Mouse (Mus musculus) liver, embryonic 14.5 days (tissue): ENCODE data around the gene Crabp2. TPM values are rescaled to one million over a fixed set of nuclear protein-coding genes. Genes with fewer than 3 reads are reported as not detected.

Experiments used
- ATAC-seq: fragments of 200-750 bp; cut with Nextera tagmentation; 2 replicates; pipeline ENCODE4 v1.8.0; 2017; ENCODE audit warnings: moderate number of reproducible peaks, mild to moderate bottlenecking, moderate library complexity; ENCODE audit not compliant: insufficient read depth
- DNase-seq, 3 experiments: peaks; one replicate each; pipeline ENCODE4 v3.0.0-alpha.2; 2012 to 2013; ENCODE audit warnings: low read depth in 3 of 3, low spot score in 3 of 3
- H3K27ac ChIP-seq: fragments of 300-500 bp; sonication (generic); 2 replicates; pipeline ENCODE4 v1.5.1; 2014; ENCODE audit warnings: moderate library complexity, mild to moderate bottlenecking, control low read depth, inconsistent platforms
- H3K27me3 ChIP-seq: fragments of 300-500 bp; sonication (generic); 2 replicates; pipeline ENCODE4 v1.6.1; 2014; ENCODE audit warnings: mild to moderate bottlenecking, low read length, moderate library complexity; ENCODE audit not compliant: control insufficient read depth, insufficient read depth
- H3K36me3 ChIP-seq: fragments of 300-500 bp; sonication (generic); replicated peaks from 2 replicates; pipeline ENCODE4 v1.6.1; 2014; ENCODE audit warnings: low read depth; ENCODE audit not compliant: control insufficient read depth, insufficient read depth
- H3K4me1 ChIP-seq, 2 experiments: fragments of 200-500 bp in 1 of 2; fragments of 300-500 bp in 1 of 2; sonication (generic) in 1 of 2; replicated peaks; 2 replicates each; pipeline ENCODE4 v1.6.1; 2012 to 2014; ENCODE audit warnings: antibody characterized with exemption in 1 of 2, inconsistent platforms in 1 of 2, low read length in 1 of 2; ENCODE audit not compliant: control insufficient read depth in 2 of 2, insufficient read depth in 2 of 2
- H3K4me2 ChIP-seq: fragments of 300-500 bp; sonication (generic); 2 replicates; pipeline ENCODE4 v1.6.1; 2014; ENCODE audit warnings: low read depth, mild to moderate bottlenecking, control low read depth, moderate library complexity
- H3K4me3 ChIP-seq, 2 experiments: fragments of 200-500 bp in 1 of 2; fragments of 300-500 bp in 1 of 2; sonication (generic) in 1 of 2; 2 replicates each; pipeline ENCODE4 v1.5.1; 2012 to 2014; ENCODE audit warnings: low read depth in 2 of 2, low read length in 2 of 2, mild to moderate bottlenecking in 2 of 2, control low read depth in 1 of 2, inconsistent platforms in 1 of 2, moderate library complexity in 1 of 2; ENCODE audit not compliant: insufficient read depth in 1 of 2
- H3K9ac ChIP-seq: fragments of 300-500 bp; sonication (generic); replicated peaks from 2 replicates; pipeline ENCODE4 v1.6.1; 2014; ENCODE audit warnings: mild to moderate bottlenecking, control low read depth, moderate library complexity
- H3K9me3 ChIP-seq: fragments of 300-500 bp; sonication (generic); 2 replicates; pipeline ENCODE4 v1.6.1; 2016; ENCODE audit warnings: low read length, mixed read lengths; ENCODE audit not compliant: control insufficient read depth
- CTCF ChIP-seq: IDR thresholded peaks from 2 replicates; pipeline ENCODE4 v1.5.1; 2016; ENCODE audit warnings: antibody characterized with exemption, low read depth, control low read depth
- EP300 ChIP-seq: IDR thresholded peaks from 2 replicates; pipeline ENCODE4 v1.6.1; 2016; ENCODE audit warnings: antibody characterized with exemption, low read depth
- WGBS: fragments of 180-500 bp; shearing (Covaris S2); extraction: QIAGEN DNeasy Blood & Tissue Kit; methylation state at CpG from one replicate; pipeline ENCODE4 v1.1.7; 2014; ENCODE audit not compliant: insufficient replicate concordance; 5-methylcytosine and 5-hydroxymethylcytosine counted together
- polyA plus RNA-seq, 2 experiments: library from polyadenylated mRNA; depleted of rRNA in 1 of 2; stranded (reverse) in 1 of 2; unstranded in 1 of 2; fragments of >200 nt; fragmentation: Nextera tagmentation in 1 of 2; extraction: Ambion mirVana in 1 of 2; gene quantifications; 2 replicates each; pipeline versions ENCODE4 v1.2.1 to v1.2.3; 2012 to 2014

Gene Crabp2
- polyA plus RNA-seq, 2 experiments, result 0.10 to 0.17 TPM

DNA sequence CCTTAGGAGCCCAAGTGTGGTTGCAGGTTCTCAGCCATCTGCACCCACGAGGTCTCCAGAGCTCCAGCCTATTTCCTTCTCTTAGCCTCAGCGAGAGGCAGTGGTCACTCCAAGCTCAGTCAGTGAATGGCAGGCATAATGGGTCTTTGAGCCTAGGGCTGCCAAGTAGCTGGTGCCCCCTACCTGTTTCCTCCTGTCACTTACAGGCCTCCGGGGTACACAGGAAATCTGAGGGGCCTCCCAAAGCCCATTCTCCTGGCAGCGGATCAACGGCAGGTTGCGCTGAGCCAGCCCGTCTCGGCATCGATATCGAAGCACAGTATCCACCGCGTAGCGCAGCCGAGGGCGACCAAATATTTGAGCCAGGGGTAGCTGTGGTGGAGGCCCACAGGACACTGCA, 39.6 kb downstream of the Crabp2 start:
- 5% methylated on average over 15 of the region's 15 CpGs for WGBS
- H3K27ac ChIP-seq, result no peak overlapping the region
- peaks cover 0 to 17% of the 10 kb centered on the region in 2 experiments; a peak in 2 of 4 replicates for H3K4me1 ChIP-seq
- peak overlapping the region; percentile 62 for H3K4me2 ChIP-seq
- H3K9me3 ChIP-seq, result no peaks in the 10 kb centered on the region
- no peaks in the 10 kb centered on the region for H3K36me3 ChIP-seq
- no peak overlapping the region for H3K9ac ChIP-seq
- ATAC-seq, result no peak
- TF ChIP-seq CTCF (peak; percentile 4; the same call in 1 of the 2 replicates), EP300 (no peak)
- DNase-seq, result no peak
- peaks cover 3% of the 10 kb centered on the region; the same call in 1 of the 2 replicates for H3K27me3 ChIP-seq
- H3K4me3 ChIP-seq, result peak overlapping the region; percentile 33 to 34

DNA sequence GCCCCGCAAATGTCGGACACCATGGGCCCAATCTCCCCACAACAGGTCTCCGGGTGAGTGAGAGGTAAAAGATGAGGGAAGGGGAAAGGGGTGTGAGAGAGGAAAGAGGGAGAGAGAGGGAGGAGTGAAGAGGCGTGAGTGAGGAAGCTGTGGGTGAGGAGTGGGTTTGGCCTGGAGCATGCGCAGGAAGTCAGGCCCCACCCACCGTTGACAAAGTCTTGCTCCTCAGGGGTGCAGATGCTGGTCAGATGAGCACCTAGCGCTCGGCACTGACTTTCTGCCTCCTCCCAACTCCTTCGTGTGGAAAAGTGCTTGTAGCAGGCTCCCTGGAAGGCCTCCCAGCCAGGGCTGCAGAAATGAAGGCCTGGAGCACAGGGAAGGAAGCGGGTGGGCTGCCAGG, 41.5 kb downstream of the Crabp2 start:
- H3K4me3 ChIP-seq, result no peak overlapping the region
- TF ChIP-seq EP300 (no peak), CTCF (no peak)
- DNase-seq (no peak), ATAC-seq (no peak)
- H3K36me3 ChIP-seq, result no peaks in the 10 kb centered on the region
- peaks cover 14% of the 10 kb centered on the region for H3K27me3 ChIP-seq
- no peak overlapping the region for H3K27ac ChIP-seq
- no peak overlapping the region for H3K4me2 ChIP-seq
- WGBS, result 28% methylated on average over 10 of the region's 10 CpGs
- no peaks in the 10 kb centered on the region for H3K9me3 ChIP-seq
- H3K9ac ChIP-seq, result no peak overlapping the region
- H3K4me1 ChIP-seq, result peaks cover 0 to 11% of the 10 kb centered on the region in 2 experiments; a peak in 2 of 4 replicates

DNA sequence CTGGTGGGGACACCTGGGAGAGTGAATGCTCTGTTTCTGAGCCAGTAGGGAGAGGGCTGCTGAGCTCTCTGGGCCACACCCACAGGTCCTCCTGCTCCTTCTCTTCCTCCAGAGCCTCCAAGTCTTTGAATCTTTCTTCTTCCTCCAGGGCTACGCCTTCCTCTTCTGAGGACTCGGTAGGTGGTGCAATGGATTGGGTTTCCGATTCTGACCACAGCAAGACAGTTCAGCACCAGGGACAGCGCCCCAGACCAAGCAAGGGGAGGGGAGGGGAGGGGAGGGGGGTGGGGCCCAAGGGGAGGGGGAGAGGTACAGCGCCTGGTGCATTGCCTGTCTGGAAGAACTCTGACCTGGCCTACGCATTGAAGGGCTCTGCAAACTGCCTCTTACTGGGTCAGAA, 45.0 kb downstream of the Crabp2 start:
- TF ChIP-seq CTCF (no peak), EP300 (no peak)
- no peaks in the 10 kb centered on the region for H3K9me3 ChIP-seq
- peaks cover 49% of the 10 kb centered on the region for H3K27me3 ChIP-seq
- WGBS, result 0% methylated on average over 6 of the region's 6 CpGs
- no peak overlapping the region for H3K4me3 ChIP-seq
- no peak overlapping the region for H3K9ac ChIP-seq
- ATAC-seq (no peak), DNase-seq (peak in 2 of 3 experiments; percentile 34 to 35)
- no peaks in the 10 kb centered on the region for H3K36me3 ChIP-seq
- H3K4me2 ChIP-seq, result no peak overlapping the region
- no peak overlapping the region for H3K27ac ChIP-seq
- H3K4me1 ChIP-seq, result 0 out of 4 replicates have a peak, but pooled peaks cover 0 to under 1% of the 10 kb centered on the region in 2 experiments

DNA sequence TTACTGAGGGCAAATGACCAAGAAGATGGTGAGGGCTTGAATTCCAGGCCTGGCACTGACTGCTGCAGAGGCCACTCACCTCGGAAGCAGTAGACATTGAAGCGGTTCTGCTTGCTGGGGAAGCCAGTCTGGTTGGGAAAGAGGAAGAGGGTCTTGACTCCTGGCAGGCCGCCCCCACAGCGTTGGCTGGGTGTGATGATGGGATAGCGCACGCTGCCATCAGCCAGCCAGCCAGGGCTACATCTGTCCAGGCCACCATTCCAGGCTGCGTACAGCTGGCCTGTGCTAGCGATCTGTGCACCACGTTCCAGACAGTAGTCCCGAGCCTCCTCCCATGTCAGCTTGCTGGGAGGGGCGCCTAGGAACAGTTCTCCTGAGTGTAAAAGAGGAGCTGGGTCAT, 46.9 kb downstream of the Crabp2 start:
- ATAC-seq (no peak), DNase-seq (no peak)
- Histone ChIP-seq H3K9me3 (no peaks in the 10 kb centered on the region), H3K4me3 (no peak overlapping the region), H3K9ac (no peak overlapping the region), H3K27me3 (peaks cover 65% of the 10 kb centered on the region), H3K4me2 (no peak overlapping the region), H3K4me1 (no peaks in the 10 kb centered on the region), H3K36me3 (no peaks in the 10 kb centered on the region), H3K27ac (no peak overlapping the region)
- WGBS, result 28% methylated on average over 11 of the region's 11 CpGs
- TF ChIP-seq EP300 (no peak), CTCF (no peak)

DNA sequence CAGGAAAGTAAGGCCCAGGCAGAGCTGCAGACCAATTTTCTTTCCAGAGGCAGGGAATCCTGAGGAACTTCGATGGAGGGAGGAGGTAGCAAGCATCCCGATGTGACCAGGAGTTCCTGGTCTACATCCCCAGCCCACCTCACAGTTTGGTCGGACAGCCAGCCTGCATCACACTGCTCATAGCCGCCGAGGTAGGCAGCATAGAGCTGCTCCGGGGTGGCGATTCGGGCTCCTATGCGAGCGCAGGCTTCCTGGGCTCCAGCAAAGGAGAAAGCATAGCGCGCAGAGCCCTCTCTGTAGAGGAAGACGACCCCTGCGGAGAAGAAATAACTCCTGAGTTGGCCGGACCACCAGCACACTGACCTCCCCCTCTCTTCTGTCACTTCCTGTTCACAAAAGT, 47.9 kb downstream of the Crabp2 start:
- ATAC-seq (no peak), DNase-seq (no peak)
- H3K4me2 ChIP-seq, result no peak overlapping the region
- H3K27me3 ChIP-seq, result peaks cover 75% of the 10 kb centered on the region
- no peaks in the 10 kb centered on the region for H3K9me3 ChIP-seq
- H3K27ac ChIP-seq, result no peak overlapping the region
- TF ChIP-seq EP300, result no peak
- TF ChIP-seq CTCF, result no peak
- H3K4me3 ChIP-seq, result no peak overlapping the region
- no peaks in the 10 kb centered on the region for H3K4me1 ChIP-seq
- no peaks in the 10 kb centered on the region for H3K36me3 ChIP-seq
- no peak overlapping the region for H3K9ac ChIP-seq
- 2% methylated on average over 15 of the region's 15 CpGs for WGBS
